Mouse (Mus musculus): ENCODE results near the gene Smyd1.
"Not testable (repeated sequence)": the region's sequence is repeated elsewhere in the genome, so short reads cannot be mapped to it uniquely, and the experiment has no call there.

The Smyd1 gene

GRCm38 (mm10) chr6:71329881-71330280 lies 7.8 kb upstream of the Smyd1 start:
- in situ Hi-C loops (cut with MboI), result no loop called here

GRCm38 (mm10) chr6:71324816-71325215 lies 2.8 kb upstream of the Smyd1 start:
- in situ Hi-C loops (cut with MboI), result no loop called here

- in situ Hi-C loops (cut with MboI), result no loop called here
Observed at GRCm38 (mm10) chr6:71322491-71322921, 473 bp upstream of the Smyd1 start, which contains the start of gene Cd8b1. Gene Cd8b1, plus strand, starts transcription at chr6:71322788.

- in situ Hi-C loops (cut with MboI), result no loop called here
Observed at GRCm38 (mm10) chr6:71307486-71307885, 14.5 kb downstream of the Smyd1 start.

- in situ Hi-C loops (cut with MboI), result no loop called here
Observed at GRCm38 (mm10) chr6:71302097-71302731, 19.8 kb downstream of the Smyd1 start.

- in situ Hi-C loops (cut with MboI), result no loop called here
Observed at GRCm38 (mm10) chr6:71298751-71299150, 23.3 kb downstream of the Smyd1 start.

GRCm38 (mm10) chr6:71298051-71298450 lies 24.0 kb downstream of the Smyd1 start:
- in situ Hi-C loops (cut with MboI), result no loop called here

GRCm38 (mm10) chr6:71295303-71295702 lies 26.7 kb downstream of the Smyd1 start:
- in situ Hi-C loops (cut with MboI), result no loop called here

- in situ Hi-C loops (cut with MboI), result no loop called here
Observed at GRCm38 (mm10) chr6:71293509-71293908, 28.5 kb downstream of the Smyd1 start.

- in situ Hi-C loops (cut with MboI), result no loop called here
Observed at GRCm38 (mm10) chr6:71279418-71279817, 42.6 kb downstream of the Smyd1 start.

- in situ Hi-C loops (cut with MboI), result no loop called here
Observed at GRCm38 (mm10) chr6:71274621-71275020, 47.4 kb downstream of the Smyd1 start.

GRCm38 (mm10) chr6:71273715-71274114 lies 48.3 kb downstream of the Smyd1 start:
- in situ Hi-C loops (cut with MboI), result no loop called here

GRCm38 (mm10) chr6:71272316-71272741 lies 49.7 kb downstream of the Smyd1 start:
- in situ Hi-C loops (cut with MboI), result no loop called here

- in situ Hi-C loops (cut with MboI), result no loop called here
Observed at GRCm38 (mm10) chr6:71271389-71272315, 50.4 kb downstream of the Smyd1 start, which contains the start of gene Krcc1. Gene Krcc1, plus strand, starts transcription at chr6:71271677.

- in situ Hi-C loops (cut with MboI), result no loop called here
Observed at GRCm38 (mm10) chr6:71271057-71271388, 51.0 kb downstream of the Smyd1 start.

GRCm38 (mm10) chr6:71270301-71271056 lies 51.6 kb downstream of the Smyd1 start:
- in situ Hi-C loops (cut with MboI), result no loop called here

GRCm38 (mm10) chr6:71269686-71270050 lies 52.4 kb downstream of the Smyd1 start:
- in situ Hi-C loops (cut with MboI), result not testable (repeated sequence)

GRCm38 (mm10) chr6:71268929-71269685 lies 52.9 kb downstream of the Smyd1 start:
- in situ Hi-C loops (cut with MboI), result no loop called here

GRCm38 (mm10) chr6:71267603-71268002 lies 54.4 kb downstream of the Smyd1 start:
- in situ Hi-C loops (cut with MboI), result not testable (repeated sequence)

- in situ Hi-C loops (cut with MboI), result no loop called here
Observed at GRCm38 (mm10) chr6:71262142-71262833, 59.7 kb downstream of the Smyd1 start.

- in situ Hi-C loops (cut with MboI), result no loop called here
Observed at GRCm38 (mm10) chr6:71261060-71261459, 61.0 kb downstream of the Smyd1 start.
